Mouse (Mus musculus): ENCODE data around the gene Jag1. TPM values are rescaled to one million over a fixed set of nuclear protein-coding genes. Genes with fewer than 3 reads are reported as not detected.

Gene Jag1
- total and polyA plus RNA-seq, 3 experiments: not detected

DNA sequence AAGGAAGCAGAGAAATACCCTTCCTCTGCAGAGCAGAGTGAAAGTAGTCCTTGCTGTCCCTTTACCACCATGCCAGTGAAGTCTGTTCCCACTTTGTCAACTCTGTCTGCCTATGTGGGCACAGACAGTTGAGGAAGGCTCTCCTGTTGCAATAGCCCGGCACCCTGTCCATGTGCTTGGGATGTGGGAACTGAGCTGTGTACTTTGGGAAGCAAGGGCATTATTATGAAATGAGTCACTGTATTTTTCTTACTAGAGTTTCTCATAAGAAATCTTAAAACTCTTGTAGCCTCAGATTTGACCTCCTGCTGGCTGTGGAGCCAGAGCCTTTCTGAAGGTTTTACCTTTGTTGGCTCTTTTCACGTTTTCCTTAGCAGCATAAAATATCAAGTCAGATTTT is 67.1 kb downstream of the Jag1 start:
- H3K9me3 ChIP-seq (replicated peaks; ENCODE audit: low read length): no peaks in the 10 kb centered on the region
- in situ Hi-C loops (cut with MboI; ENCODE audit: low pct_ligation_motif_present, low pct_unique_long_range_greater_than_20kb, low sequenced_read_pairs) (no loop called here), dilution Hi-C loops (cut with MboI; ENCODE audit: extremely low pct_ligation_motif_present, extremely low pct_unique_long_range_greater_than_20kb, low sequenced_read_pairs) (no loop called here)
- no peak for DNase-seq (ENCODE audit: extremely low read depth)
- no peaks in the 10 kb centered on the region for H3K27me3 ChIP-seq (replicated peaks)
- H3K36me3 ChIP-seq (replicated peaks in 1 of 2; ENCODE audit: control insufficient read depth in 1 of 2, insufficient read depth in 1 of 2, low read length in 1 of 2): peaks cover 4 to 22% of the 10 kb centered on the region in 2 experiments
- no peak overlapping the region for H3K4me3 ChIP-seq (replicated peaks in 1 of 3; ENCODE audit: low read depth in 2 of 3, low read length in 2 of 3, poor library complexity in 1 of 3)
- no peak overlapping the region for H3K9ac ChIP-seq (ENCODE audit: insufficient read depth, low read depth)
- no peak overlapping the region for H3K4me2 ChIP-seq (ENCODE audit: insufficient read depth, low read depth, poor library complexity, severe bottlenecking)
- peaks cover 0 to 5% of the 10 kb centered on the region in 2 experiments; a peak in 1 of 4 replicates for H3K4me1 ChIP-seq (ENCODE audit: control insufficient read depth in 1 of 2, insufficient read depth in 2 of 2)
- no peaks in the 10 kb centered on the region for H3K79me2 ChIP-seq (replicated peaks; ENCODE audit: control insufficient read depth, extremely low read depth, insufficient read depth, poor library complexity, severe bottlenecking)
- no peak overlapping the region for H3K27ac ChIP-seq (ENCODE audit: insufficient read depth, low read depth)
- TF ChIP-seq E2F4 (IDR thresholded peaks at IDR 0.05; ENCODE audit: insufficient replicate concordance, low read depth, low read length) (no peak), ZNF384 (IDR thresholded peaks at IDR 0.05; ENCODE audit: low read depth, low read length) (no peak), MAFK (IDR thresholded peaks at IDR 0.05; ENCODE audit: insufficient replicate concordance, low read length) (no peak), ELF1 (IDR thresholded peaks at IDR 0.05; ENCODE audit: low read depth, low read length) (no peak), RAD21 (IDR thresholded peaks at IDR 0.05; ENCODE audit: low read depth, low read length) (no peak), USF1 (IDR thresholded peaks at IDR 0.05; ENCODE audit: low read depth, low read length) (no peak), USF2 (conservative IDR thresholded peaks at IDR 0.05; ENCODE audit: low read depth, low read length) (no peak), ZC3H11A (IDR thresholded peaks at IDR 0.05; ENCODE audit: low read depth, low read length) (no peak), POLR2AphosphoS2 (IDR thresholded peaks at IDR 0.05; ENCODE audit: low read depth, low read length) (no peak), CTCF (conservative IDR thresholded peaks at IDR 0.05 in 1 of 2, IDR thresholded peaks at IDR 0.05 in 1 of 2; ENCODE audit: low read depth in 2 of 2, low read length in 2 of 2) (no peak)

DNA sequence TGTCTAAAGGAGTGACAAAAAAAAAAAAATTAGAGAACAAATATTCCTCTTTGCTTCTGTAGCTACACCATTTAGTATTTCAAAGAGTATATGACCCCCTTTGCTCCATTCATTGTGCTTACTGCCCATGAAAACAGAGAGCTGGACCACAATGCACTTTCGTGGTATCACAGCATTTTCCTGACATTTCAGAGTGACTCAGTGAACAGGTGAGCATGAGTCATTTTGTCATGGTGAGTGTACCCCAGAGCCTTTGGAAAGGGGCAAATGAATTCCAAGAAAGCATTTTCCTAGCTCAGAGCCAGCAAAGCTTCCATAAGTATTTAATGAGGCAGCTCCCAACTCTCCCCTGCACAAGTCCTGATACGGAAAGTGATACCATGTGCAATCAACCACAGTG is 72.3 kb downstream of the Jag1 start:
- no peak for TF ChIP-seq CHD1 (IDR thresholded peaks at IDR 0.05; ENCODE audit: low read depth, low read length)
- no peak for TF ChIP-seq MAFK (IDR thresholded peaks at IDR 0.05; ENCODE audit: insufficient replicate concordance, low read length)
- TF ChIP-seq CHD2 (IDR thresholded peaks at IDR 0.05; ENCODE audit: low read length): no peak
- no peak for TF ChIP-seq MXI1 (IDR thresholded peaks at IDR 0.05; ENCODE audit: low read depth, low read length)
- no peak for TF ChIP-seq USF2 (conservative IDR thresholded peaks at IDR 0.05; ENCODE audit: low read depth, low read length)
- TF ChIP-seq SMC3 (IDR thresholded peaks at IDR 0.05; ENCODE audit: low read depth, low read length): no peak
- no peak for TF ChIP-seq RAD21 (IDR thresholded peaks at IDR 0.05; ENCODE audit: low read depth, low read length)
- TF ChIP-seq NELFE (IDR thresholded peaks at IDR 0.05; ENCODE audit: low read depth, low read length): no peak
- TF ChIP-seq E2F4 (IDR thresholded peaks at IDR 0.05; ENCODE audit: insufficient replicate concordance, low read depth, low read length): no peak
- no peak for TF ChIP-seq KAT2A (IDR thresholded peaks at IDR 0.05; ENCODE audit: insufficient replicate concordance, low read length)
- no peak for TF ChIP-seq RCOR1 (conservative IDR thresholded peaks at IDR 0.05; ENCODE audit: low read depth, low read length)
- dilution Hi-C loops (cut with MboI; ENCODE audit: extremely low pct_ligation_motif_present, extremely low pct_unique_long_range_greater_than_20kb, low sequenced_read_pairs) (no loop called here), in situ Hi-C loops (cut with MboI; ENCODE audit: low pct_ligation_motif_present, low pct_unique_long_range_greater_than_20kb, low sequenced_read_pairs) (no loop called here)
- Histone ChIP-seq H3K36me3 (replicated peaks in 1 of 2; ENCODE audit: control insufficient read depth in 1 of 2, insufficient read depth in 1 of 2, low read length in 1 of 2) (peaks cover 4 to 28% of the 10 kb centered on the region in 2 experiments), H3K27me3 (replicated peaks) (no peaks in the 10 kb centered on the region), H3K79me2 (replicated peaks; ENCODE audit: control insufficient read depth, extremely low read depth, insufficient read depth, poor library complexity, severe bottlenecking) (no peaks in the 10 kb centered on the region), H3K9ac (ENCODE audit: insufficient read depth, low read depth) (no peak overlapping the region), H3K27ac (ENCODE audit: insufficient read depth, low read depth) (no peak overlapping the region), H3K4me2 (ENCODE audit: insufficient read depth, low read depth, poor library complexity, severe bottlenecking) (no peak overlapping the region), H3K4me1 (ENCODE audit: control insufficient read depth in 1 of 2, insufficient read depth in 2 of 2) (peaks cover 0 to 10% of the 10 kb centered on the region in 2 experiments; a peak in 2 of 4 replicates), H3K4me3 (replicated peaks in 1 of 3; ENCODE audit: low read depth in 2 of 3, low read length in 2 of 3, poor library complexity in 1 of 3) (no peak overlapping the region), H3K9me3 (replicated peaks; ENCODE audit: low read length) (no peaks in the 10 kb centered on the region)
- no peak for DNase-seq (ENCODE audit: extremely low read depth)

Other genes with a start within 250 kb of the Jag1 start
- gene AL731706.2, start 231.0 kb downstream of the Jag1 start, total RNA-seq (2012; rRNA removed): 8.3 TPM in 1 of 2 replicates, not detected in the other
- not detected in 2 replicates for gene AL731706.2, start 231.0 kb downstream of the Jag1 start, total RNA-seq (2014; rRNA removed)
- 46.1 and 75.9 TPM in 2 replicates for gene AL731706.2, start 231.0 kb downstream of the Jag1 start, polyA plus RNA-seq (2012; ENCODE audit: insufficient read length, low read depth)
- gene Slx4ip, start 225.4 kb downstream of the Jag1 start, total RNA-seq (2012; rRNA removed): 4.4 and 4.7 TPM in 2 replicates
- gene Slx4ip, start 225.4 kb downstream of the Jag1 start, total RNA-seq (2014; rRNA removed): 3.8 and 4.1 TPM in 2 replicates
- 6.5 and 6.7 TPM in 2 replicates for gene Slx4ip, start 225.4 kb downstream of the Jag1 start, polyA plus RNA-seq (2012; ENCODE audit: insufficient read length, low read depth)
- 14.8 and 19.3 TPM in 2 replicates for gene AL731706.1, start 225.3 kb downstream of the Jag1 start, total RNA-seq (2012; rRNA removed)
- gene AL731706.1, start 225.3 kb downstream of the Jag1 start, total RNA-seq (2014; rRNA removed): 40.7 and 49.0 TPM in 2 replicates
- gene AL731706.1, start 225.3 kb downstream of the Jag1 start, polyA plus RNA-seq (2012; ENCODE audit: insufficient read length, low read depth): 13.3 and 14.2 TPM in 2 replicates
- gene Mkks, start 225.3 kb downstream of the Jag1 start, total RNA-seq (2012; rRNA removed): 2.2 and 3.1 TPM in 2 replicates
- 5.1 and 5.8 TPM in 2 replicates for gene Mkks, start 225.3 kb downstream of the Jag1 start, total RNA-seq (2014; rRNA removed)
- gene Mkks, start 225.3 kb downstream of the Jag1 start, polyA plus RNA-seq (2012; ENCODE audit: insufficient read length, low read depth): 17.0 and 25.8 TPM in 2 replicates

Data from CH12.LX (cell line).